Mouse (Mus musculus): ENCODE results near the gene Fbh1. TPM values are rescaled to one million over a fixed set of nuclear protein-coding genes. Genes with fewer than 3 reads are reported as not detected.
"Not testable (repeated sequence)": the region's sequence is repeated elsewhere in the genome, so short reads cannot be mapped to it uniquely, and the experiment has no call there.

The Fbh1 gene
- polyA plus RNA-seq, 1 experiment from 2014 or later, result 125 TPM

DNA sequence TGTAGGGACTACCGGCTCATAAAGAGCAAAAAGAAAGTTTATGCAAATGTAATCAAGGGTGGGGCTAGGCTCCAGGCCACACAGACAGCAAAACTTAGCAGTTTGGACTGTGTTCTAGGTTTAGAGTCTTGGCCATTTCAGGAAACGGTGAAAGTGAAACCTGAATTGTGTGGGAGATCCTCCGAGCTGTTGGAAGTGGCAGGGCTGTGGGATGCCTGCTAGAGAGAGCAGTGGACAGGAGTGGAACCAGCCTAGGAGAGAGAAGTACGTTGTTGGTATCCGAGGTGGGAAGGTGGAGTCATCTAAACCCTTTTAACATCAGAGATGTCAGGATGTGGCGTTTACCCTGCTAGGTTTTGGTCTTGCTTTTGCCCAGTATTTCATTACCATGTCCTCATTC lies 41.5 kb downstream of the Fbh1 start:
- no peak for ATAC-seq (ENCODE audit: low read depth)

DNA sequence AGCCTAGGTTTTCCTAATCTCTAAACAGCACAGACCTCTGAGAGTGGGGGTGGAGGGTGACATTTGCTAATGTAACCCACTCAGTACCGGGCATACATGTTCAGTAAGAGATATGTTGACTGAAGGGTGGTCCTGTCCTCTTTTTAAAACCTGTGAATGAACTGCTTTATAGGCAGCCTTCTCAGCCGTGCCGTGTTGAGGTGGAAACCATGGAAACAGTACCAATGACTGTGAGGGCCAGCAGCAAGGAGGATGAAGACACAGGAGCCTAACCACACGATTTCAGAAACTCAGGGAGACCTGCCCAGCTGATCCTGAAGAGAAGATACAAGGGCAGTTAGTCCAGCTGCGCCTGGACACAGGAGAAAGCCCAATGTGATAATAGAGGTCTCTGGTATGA lies 44.4 kb downstream of the Fbh1 start:
- Histone ChIP-seq H3K27ac (ENCODE audit: low read depth, low read length) (no peak overlapping the region), H3K4me1 (ENCODE audit: control insufficient read depth, insufficient read depth, low read length) (no peaks in the 10 kb centered on the region), H3K9ac (replicated peaks; ENCODE audit: low read depth, low read length) (no peak overlapping the region), H3K9me3 (ENCODE audit: control insufficient read depth, low read length) (no peaks in the 10 kb centered on the region), H3K27me3 (ENCODE audit: control insufficient read depth, insufficient read depth, low read length) (no peaks in the 10 kb centered on the region), H3K36me3 (ENCODE audit: control insufficient read depth, insufficient read depth, low read length) (no peaks in the 10 kb centered on the region), H3K4me2 (ENCODE audit: low read depth, low read length) (no peak overlapping the region), H3K4me3 (ENCODE audit: low read depth, low read length) (no peak overlapping the region)
- ATAC-seq (ENCODE audit: low read depth), result 0 out of 2 replicates have a peak, but pooled peaks have one; percentile 31
- WGBS, result 71% methylated on average over 5 of the region's 5 CpGs

More for the DNA sequence above, 41.5 kb downstream of the Fbh1 start:
- peaks cover 4% of the 10 kb centered on the region for H3K36me3 ChIP-seq (ENCODE audit: control insufficient read depth, insufficient read depth, low read length)
- 86% methylated on average over 6 of the region's 6 CpGs for WGBS
- no peaks in the 10 kb centered on the region for H3K27me3 ChIP-seq (ENCODE audit: control insufficient read depth, insufficient read depth, low read length)
- H3K27ac ChIP-seq (ENCODE audit: low read depth, low read length), result no peak overlapping the region
- no peak overlapping the region for H3K9ac ChIP-seq (replicated peaks; ENCODE audit: low read depth, low read length)
- H3K9me3 ChIP-seq (ENCODE audit: control insufficient read depth, low read length), result no peaks in the 10 kb centered on the region
- H3K4me1 ChIP-seq (ENCODE audit: control insufficient read depth, insufficient read depth, low read length), result no peaks in the 10 kb centered on the region
- no peak overlapping the region for H3K4me2 ChIP-seq (ENCODE audit: low read depth, low read length)
- H3K4me3 ChIP-seq (ENCODE audit: low read depth, low read length), result no peak overlapping the region

DNA sequence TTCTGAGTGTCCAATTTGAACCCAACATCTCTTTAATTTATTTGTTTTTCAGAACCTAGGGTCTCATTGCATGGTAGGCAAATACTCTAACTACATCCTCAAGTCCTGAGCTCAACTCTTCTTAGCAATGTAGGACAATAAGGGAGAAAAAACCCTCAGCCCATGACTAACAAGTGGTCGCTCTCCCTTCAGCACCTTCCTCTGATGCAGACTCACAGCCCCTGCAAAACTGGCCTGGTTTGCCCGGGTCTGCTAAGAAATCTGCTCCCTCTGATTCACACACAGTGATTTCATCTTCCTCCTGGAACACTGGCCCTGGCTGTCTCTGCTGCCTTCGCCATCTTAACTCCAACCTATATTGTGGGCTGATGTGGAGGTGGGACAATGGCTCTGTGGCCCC lies 48.3 kb downstream of the Fbh1 start:
- WGBS, result 63% methylated on average over 3 of the region's 3 CpGs
- ATAC-seq (ENCODE audit: low read depth), result no peak
- H3K4me3 ChIP-seq (ENCODE audit: low read depth, low read length), result no peak overlapping the region

DNA sequence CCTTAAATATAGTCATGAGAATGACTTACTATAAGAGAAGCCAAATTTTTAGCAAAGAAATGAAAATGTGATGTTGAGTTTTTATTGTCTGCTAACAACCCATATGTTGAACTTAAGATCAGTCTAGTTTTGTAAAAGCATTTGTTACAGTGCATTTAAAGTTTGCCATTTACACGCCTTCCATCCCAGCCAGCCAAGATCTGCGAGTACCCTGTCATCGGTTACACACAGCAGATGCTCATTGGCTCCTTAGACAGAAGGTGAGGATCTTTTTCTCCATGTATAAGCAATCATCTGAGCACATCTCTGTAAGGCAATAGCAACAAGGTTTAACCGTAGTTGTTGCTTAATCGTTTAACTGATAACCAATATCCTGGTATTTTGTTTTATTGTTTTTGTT lies 49.8 kb downstream of the Fbh1 start:
- Histone ChIP-seq H3K4me3 (ENCODE audit: low read depth, low read length) (no peak overlapping the region), H3K27me3 (ENCODE audit: control insufficient read depth, insufficient read depth, low read length) (no peaks in the 10 kb centered on the region), H3K9me3 (ENCODE audit: control insufficient read depth, low read length) (no peaks in the 10 kb centered on the region), H3K4me1 (ENCODE audit: control insufficient read depth, insufficient read depth, low read length) (no peaks in the 10 kb centered on the region), H3K27ac (ENCODE audit: low read depth, low read length) (no peak overlapping the region), H3K36me3 (ENCODE audit: control insufficient read depth, insufficient read depth, low read length) (no peaks in the 10 kb centered on the region), H3K9ac (replicated peaks; ENCODE audit: low read depth, low read length) (no peak overlapping the region), H3K4me2 (ENCODE audit: low read depth, low read length) (no peak overlapping the region)
- ATAC-seq (ENCODE audit: low read depth), result no peak
- 95% methylated on average over 5 of the region's 5 CpGs for WGBS

More for the DNA sequence above, 48.3 kb downstream of the Fbh1 start:
- Histone ChIP-seq H3K4me1 (ENCODE audit: control insufficient read depth, insufficient read depth, low read length) (no peaks in the 10 kb centered on the region), H3K27ac (ENCODE audit: low read depth, low read length) (no peak overlapping the region), H3K27me3 (ENCODE audit: control insufficient read depth, insufficient read depth, low read length) (no peaks in the 10 kb centered on the region), H3K9me3 (ENCODE audit: control insufficient read depth, low read length) (no peaks in the 10 kb centered on the region), H3K4me2 (ENCODE audit: low read depth, low read length) (no peak overlapping the region), H3K36me3 (ENCODE audit: control insufficient read depth, insufficient read depth, low read length) (no peaks in the 10 kb centered on the region), H3K9ac (replicated peaks; ENCODE audit: low read depth, low read length) (no peak overlapping the region)

DNA sequence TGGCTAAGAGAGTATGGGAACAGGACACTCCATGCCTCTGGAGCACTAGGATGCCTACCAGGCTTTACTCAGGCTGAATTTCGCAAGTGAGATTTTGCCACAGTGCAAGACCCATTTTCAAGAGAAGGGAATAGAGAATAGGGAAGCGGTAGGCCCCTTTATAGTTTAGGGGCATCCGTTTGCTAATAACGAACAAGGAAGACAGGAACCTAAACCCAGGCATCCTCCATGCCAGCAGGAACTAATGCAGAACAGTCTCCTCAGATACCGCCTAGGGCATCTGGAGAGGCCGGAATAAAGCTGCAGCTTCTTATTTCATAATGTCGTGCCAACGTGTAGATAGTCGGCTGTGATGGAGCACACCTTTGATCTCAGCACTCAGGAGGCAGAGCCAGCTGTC lies 54.8 kb downstream of the Fbh1 start:
- Histone ChIP-seq H3K36me3 (ENCODE audit: control insufficient read depth, insufficient read depth, low read length) (no peaks in the 10 kb centered on the region), H3K9me3 (ENCODE audit: control insufficient read depth, low read length) (no peaks in the 10 kb centered on the region), H3K4me1 (ENCODE audit: control insufficient read depth, insufficient read depth, low read length) (no peaks in the 10 kb centered on the region), H3K4me2 (ENCODE audit: low read depth, low read length) (no peak overlapping the region), H3K9ac (replicated peaks; ENCODE audit: low read depth, low read length) (no peak overlapping the region), H3K27me3 (ENCODE audit: control insufficient read depth, insufficient read depth, low read length) (no peaks in the 10 kb centered on the region), H3K4me3 (ENCODE audit: low read depth, low read length) (no peak overlapping the region), H3K27ac (ENCODE audit: low read depth, low read length) (no peak overlapping the region)
- ATAC-seq (ENCODE audit: low read depth), result no peak
- WGBS, result 93% methylated on average over 9 of the region's 9 CpGs

DNA sequence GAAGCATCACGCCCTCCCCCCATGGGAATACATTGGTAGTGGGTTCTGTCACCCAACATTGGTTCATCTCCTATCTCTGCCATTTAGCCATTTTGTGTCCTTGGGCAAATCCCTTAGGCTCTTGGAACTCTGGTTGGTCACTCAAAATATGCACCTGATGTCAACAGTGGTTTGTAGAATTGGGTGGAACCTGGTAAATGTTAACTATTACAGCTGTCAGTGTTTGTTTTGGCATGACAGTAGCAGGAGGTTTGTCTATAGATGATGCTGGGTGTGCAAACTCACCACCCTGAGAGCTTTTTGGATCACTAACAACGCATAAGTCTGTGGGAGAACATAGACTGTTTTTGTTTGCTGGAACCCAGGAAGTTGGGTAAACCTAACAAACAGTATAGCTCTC lies 58.8 kb downstream of the Fbh1 start:
- Histone ChIP-seq H3K4me1 (ENCODE audit: control insufficient read depth, insufficient read depth, low read length) (no peaks in the 10 kb centered on the region), H3K4me2 (ENCODE audit: low read depth, low read length) (no peak overlapping the region), H3K4me3 (ENCODE audit: low read depth, low read length) (no peak overlapping the region), H3K9ac (replicated peaks; ENCODE audit: low read depth, low read length) (no peak overlapping the region), H3K27me3 (ENCODE audit: control insufficient read depth, insufficient read depth, low read length) (no peaks in the 10 kb centered on the region), H3K27ac (ENCODE audit: low read depth, low read length) (no peak overlapping the region), H3K36me3 (ENCODE audit: control insufficient read depth, insufficient read depth, low read length) (no peaks in the 10 kb centered on the region), H3K9me3 (ENCODE audit: control insufficient read depth, low read length) (no peaks in the 10 kb centered on the region)
- no peak for ATAC-seq (ENCODE audit: low read depth)
- WGBS, result 88% methylated on average over 2 of the region's 2 CpGs

DNA sequence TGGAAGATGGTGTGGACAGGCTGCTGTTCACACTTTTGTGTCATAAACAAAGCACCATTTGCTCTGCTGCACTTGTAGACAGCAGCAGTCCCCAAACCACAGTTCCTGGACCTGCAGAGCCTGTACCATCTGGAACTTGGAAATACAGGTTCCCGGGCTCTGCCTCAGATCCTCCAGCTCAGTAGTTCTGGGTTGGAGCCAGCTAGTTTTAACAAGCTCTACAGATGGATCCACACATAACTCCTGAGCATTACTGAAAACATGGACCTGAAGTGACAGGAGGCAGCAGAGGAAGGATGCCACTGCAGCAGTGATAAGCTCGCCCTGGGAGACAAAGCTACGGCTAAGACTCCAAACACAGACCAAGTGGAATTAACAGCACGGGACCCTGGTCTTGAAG lies 62.8 kb downstream of the Fbh1 start:
- Histone ChIP-seq H3K9ac (replicated peaks; ENCODE audit: low read depth, low read length) (no peak overlapping the region), H3K4me1 (ENCODE audit: control insufficient read depth, insufficient read depth, low read length) (no peaks in the 10 kb centered on the region), H3K4me3 (ENCODE audit: low read depth, low read length) (no peak overlapping the region), H3K36me3 (ENCODE audit: control insufficient read depth, insufficient read depth, low read length) (no peaks in the 10 kb centered on the region), H3K9me3 (ENCODE audit: control insufficient read depth, low read length) (no peaks in the 10 kb centered on the region), H3K4me2 (ENCODE audit: low read depth, low read length) (no peak overlapping the region), H3K27me3 (ENCODE audit: control insufficient read depth, insufficient read depth, low read length) (no peaks in the 10 kb centered on the region), H3K27ac (ENCODE audit: low read depth, low read length) (no peak overlapping the region)
- ATAC-seq (ENCODE audit: low read depth), result no peak
- WGBS, result 82% methylated on average over 4 of the region's 4 CpGs

DNA sequence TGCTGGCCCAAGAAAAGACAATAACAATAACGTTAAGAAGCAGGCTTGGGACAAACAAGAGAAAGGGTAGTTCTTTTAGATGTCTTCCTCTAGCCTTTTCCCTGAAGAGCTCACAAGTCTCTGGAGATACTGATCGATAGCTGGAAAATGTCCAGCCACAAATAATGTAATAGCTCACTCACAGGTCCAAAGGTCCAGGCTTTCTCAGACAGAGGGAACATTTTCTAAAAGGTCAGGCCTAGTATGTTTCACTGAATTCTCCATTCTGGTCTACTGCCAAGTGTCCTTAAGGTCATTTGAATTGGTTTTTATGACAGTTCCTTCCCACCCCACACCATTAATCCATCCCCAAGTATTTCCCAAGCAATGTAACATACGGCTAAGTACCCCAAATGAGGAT lies 64.4 kb downstream of the Fbh1 start:
- Histone ChIP-seq H3K9ac (replicated peaks; ENCODE audit: low read depth, low read length) (no peak overlapping the region), H3K4me2 (ENCODE audit: low read depth, low read length) (no peak overlapping the region), H3K27ac (ENCODE audit: low read depth, low read length) (no peak overlapping the region), H3K27me3 (ENCODE audit: control insufficient read depth, insufficient read depth, low read length) (no peaks in the 10 kb centered on the region), H3K36me3 (ENCODE audit: control insufficient read depth, insufficient read depth, low read length) (no peaks in the 10 kb centered on the region), H3K4me3 (ENCODE audit: low read depth, low read length) (no peak overlapping the region), H3K9me3 (ENCODE audit: control insufficient read depth, low read length) (no peaks in the 10 kb centered on the region), H3K4me1 (ENCODE audit: control insufficient read depth, insufficient read depth, low read length) (no peaks in the 10 kb centered on the region)
- ATAC-seq (ENCODE audit: low read depth), result no peak
- WGBS, result 65% methylated on average over 3 of the region's 3 CpGs

DNA sequence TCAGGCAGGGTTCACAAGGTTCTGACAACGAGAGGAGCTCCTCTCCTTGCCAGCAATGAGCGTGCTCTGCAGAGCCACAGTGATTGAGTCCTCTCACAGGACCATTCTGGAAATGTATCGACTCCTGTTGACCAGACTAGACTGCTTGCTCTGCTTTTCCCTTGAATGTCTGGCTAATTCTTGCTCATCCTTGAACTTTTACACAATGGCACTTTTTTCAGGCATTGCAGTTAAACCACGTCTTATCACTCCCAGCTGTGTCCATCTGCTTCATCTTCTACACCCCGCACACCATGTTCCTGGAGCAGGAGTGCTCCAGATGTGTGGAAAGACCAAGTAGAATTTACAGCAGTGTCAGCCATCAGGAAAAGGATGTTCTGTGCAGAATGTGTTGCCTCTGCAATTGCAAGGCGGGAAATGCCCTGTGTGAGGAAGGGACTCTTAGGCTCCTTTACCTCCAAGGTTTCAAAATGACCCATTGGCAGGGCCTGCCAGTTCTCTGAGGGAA lies 64.8 kb downstream of the Fbh1 start:
- no peak overlapping the region for H3K9ac ChIP-seq (replicated peaks; ENCODE audit: low read depth, low read length)
- ATAC-seq (ENCODE audit: low read depth), result no peak
- no peaks in the 10 kb centered on the region for H3K9me3 ChIP-seq (ENCODE audit: control insufficient read depth, low read length)
- no peaks in the 10 kb centered on the region for H3K4me1 ChIP-seq (ENCODE audit: control insufficient read depth, insufficient read depth, low read length)
- H3K4me2 ChIP-seq (ENCODE audit: low read depth, low read length), result no peak overlapping the region
- H3K4me3 ChIP-seq (ENCODE audit: low read depth, low read length), result no peak overlapping the region
- no peaks in the 10 kb centered on the region for H3K27me3 ChIP-seq (ENCODE audit: control insufficient read depth, insufficient read depth, low read length)
- H3K27ac ChIP-seq (ENCODE audit: low read depth, low read length), result no peak overlapping the region
- H3K36me3 ChIP-seq (ENCODE audit: control insufficient read depth, insufficient read depth, low read length), result no peaks in the 10 kb centered on the region
- WGBS, result 81% methylated on average over 6 of the region's 6 CpGs

DNA sequence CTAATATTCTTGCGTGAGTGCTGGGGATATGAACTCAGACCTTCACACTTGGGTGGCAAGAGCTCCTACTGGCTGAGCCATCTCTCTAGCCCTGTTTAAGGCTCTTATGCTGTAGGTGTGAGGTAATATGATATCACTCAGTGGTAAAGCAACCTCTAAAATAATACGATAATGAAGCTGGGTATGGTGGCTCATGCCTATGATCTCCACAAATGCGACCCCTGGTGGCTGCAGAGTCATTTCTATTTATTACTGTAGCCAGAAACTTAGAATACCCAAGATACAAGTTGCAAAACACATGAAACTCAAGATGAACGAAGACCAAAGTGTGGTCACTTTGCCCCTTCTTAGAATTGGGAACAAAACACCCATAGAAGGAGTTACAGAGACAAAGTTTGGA lies 67.3 kb downstream of the Fbh1 start:
- not testable (repeated sequence) for ATAC-seq (ENCODE audit: low read depth); H3K36me3 ChIP-seq (ENCODE audit: control insufficient read depth, insufficient read depth, low read length); H3K4me2 ChIP-seq (ENCODE audit: low read depth, low read length); H3K27ac ChIP-seq (ENCODE audit: low read depth, low read length); H3K4me3 ChIP-seq (ENCODE audit: low read depth, low read length); H3K9ac ChIP-seq (replicated peaks; ENCODE audit: low read depth, low read length); H3K27me3 ChIP-seq (ENCODE audit: control insufficient read depth, insufficient read depth, low read length); H3K4me1 ChIP-seq (ENCODE audit: control insufficient read depth, insufficient read depth, low read length); H3K9me3 ChIP-seq (ENCODE audit: control insufficient read depth, low read length)
- WGBS, result 65% methylated on average over 4 of the region's 4 CpGs
